Mouse (Mus musculus): ENCODE measurements around the gene Mad2l2.

GRCm38 (mm10) chr4:148164002-148164439 is 33.8 kb downstream of the Mad2l2 start:
- TF ChIP-seq POLR2A (IDR thresholded peaks at IDR 0.05; ENCODE audit: control insufficient read depth, low read depth, low read length) (no peak), CTCF (IDR thresholded peaks at IDR 0.05; ENCODE audit: control insufficient read depth, insufficient read depth, insufficient replicate concordance, low read depth, low read length) (peak; percentile 46; the same call in 1 of the 2 replicates)

Measured in testis, adult 2 months (tissue).